ENCODE assay signal across 16 mouse cellular contexts in genomic region chr1:91858101-91858790, GRCm38 (mm10). TPM values are rescaled to one million over a fixed set of nuclear protein-coding genes. Genes with fewer than 3 reads are reported as not detected.
A peak's percentile ranks its signal among the peaks of the same experiment; 100 is the strongest.
DNase-seq lines count a peak whose midpoint lies in the region; ATAC-seq and TF ChIP-seq lines count a peak whose summit lies in the region.
"Had no signal": no experiment of that assay in that cellular context is flagged by ENCODE, and none has a peak within 500 bp of the region (broad histone marks: within the 10 kb centered on the region; RNA-seq: fewer than 3 reads in every experiment).

No protein-coding gene starts in this region.

- H3K9me3 ChIP-seq in lung, postnatal 0 days (ENCODE audit: low read length) = no peaks in the 10 kb centered on the region
- H3K9me3 ChIP-seq in stomach, postnatal 0 days (ENCODE audit: control insufficient read depth, low read length) = no peaks in the 10 kb centered on the region
- H3K9me3 ChIP-seq: G1E; liver, embryonic 12.5 days; midbrain, embryonic 10.5 days had no signal

- no peak for TF ChIP-seq POLR2A in lung, adult 2 months (IDR thresholded peaks at IDR 0.05; ENCODE audit: borderline replicate concordance, extremely low read depth, low read depth, low read length)
- no peak for TF ChIP-seq POLR2A in brain, embryonic 14.5 days (IDR thresholded peaks at IDR 0.05; ENCODE audit: borderline replicate concordance, extremely low read depth, insufficient read depth, insufficient read length, poor library complexity, severe bottlenecking)

- no peak overlapping the region for H3K9ac ChIP-seq in lung, postnatal 0 days (replicated peaks; ENCODE audit: low read depth)
- no peak overlapping the region for H3K9ac ChIP-seq in stomach, postnatal 0 days (ENCODE audit: low read length)
- H3K9ac ChIP-seq: liver, embryonic 12.5 days had no signal

- 0 out of 2 replicates have a peak, but pooled peaks have one; percentile 12 for ATAC-seq in lung, postnatal 0 days
- ATAC-seq in stomach, postnatal 0 days (ENCODE audit: low FRiP score, low TSS enrichment) = peak; percentile 28; the same call in 1 of the 2 replicates
- ATAC-seq: forebrain, embryonic 16.5 days; liver, embryonic 12.5 days had no signal

- no peak for TF ChIP-seq EP300 in lung, postnatal 0 days (IDR thresholded peaks at IDR 0.05)
- no peak for TF ChIP-seq EP300 in stomach, postnatal 0 days (optimal IDR thresholded peaks at IDR 0.05)

- TF ChIP-seq CTCF in lung, postnatal 0 days (IDR thresholded peaks at IDR 0.05) = no peak
- TF ChIP-seq CTCF in lung, adult 2 months (IDR thresholded peaks at IDR 0.05; ENCODE audit: insufficient read depth, low read length) = no peak
- no peak for TF ChIP-seq CTCF in brain, embryonic 14.5 days (IDR thresholded peaks at IDR 0.05; ENCODE audit: borderline replicate concordance, extremely low read depth, insufficient read depth, insufficient read length)
- TF ChIP-seq CTCF in stomach, postnatal 0 days (IDR thresholded peaks at IDR 0.05; ENCODE audit: low read depth) = no peak

- 67% methylated on average over 11 of the region's 11 CpGs for WGBS in lung, postnatal 0 days
- 60% methylated on average over 11 of the region's 11 CpGs for whole genome bisulfite sequencing in lung, adult 2 months
- 65% methylated on average over 11 of the region's 11 CpGs for WGBS in stomach, postnatal 0 days

- H3K4me1 ChIP-seq in lung, postnatal 0 days (ENCODE audit: insufficient read depth, low read depth, low read length) = no peaks in the 10 kb centered on the region
- H3K4me1 ChIP-seq in lung, adult 2 months (ENCODE audit: control insufficient read depth, insufficient read depth, low read length) = no peaks in the 10 kb centered on the region
- H3K4me1 ChIP-seq in stomach, postnatal 0 days (replicated peaks; ENCODE audit: control insufficient read depth, insufficient read depth) = no peaks in the 10 kb centered on the region
- H3K4me1 ChIP-seq: midbrain, embryonic 10.5 days had no signal

- no peaks in the 10 kb centered on the region for H3K36me3 ChIP-seq in lung, postnatal 0 days (ENCODE audit: insufficient read depth, low read length)
- H3K36me3 ChIP-seq in stomach, postnatal 0 days (ENCODE audit: control insufficient read depth, insufficient read depth, low read length) = no peaks in the 10 kb centered on the region
- H3K36me3 ChIP-seq: G1E; liver, embryonic 12.5 days; midbrain, embryonic 10.5 days had no signal

- H3K4me2 ChIP-seq in lung, postnatal 0 days (replicated peaks; ENCODE audit: low read depth, low read length) = no peak overlapping the region
- no peak overlapping the region for H3K4me2 ChIP-seq in stomach, postnatal 0 days (replicated peaks; ENCODE audit: low read depth)
- H3K4me2 ChIP-seq: liver, embryonic 12.5 days had no signal

- DNase-seq in gastrocnemius, postnatal 25 days = peak; percentile 48
- no peak for DNase-seq in gastrocnemius, postnatal 10 days
- no peak for DNase-seq in lung, postnatal 0 days (ENCODE audit: low spot score)
- no peak for DNase-seq in lung, adult 2 months
- DNase-seq in brain, embryonic 14.5 days (ENCODE audit: low read depth) = peak; percentile 19
- DNase-seq in stomach, postnatal 0 days (ENCODE audit: low spot score) = no peak
- no peak for DNase-seq in right cerebral cortex, adult 18-20 months
- DNase-seq: cerebellum, adult 2 months; embryo, embryonic 11 days; kidney, adult 8-10 months; left cerebral cortex, postnatal 4 days; right cerebral cortex, postnatal 14 days had no signal

- no peaks in the 10 kb centered on the region for H3K27me3 ChIP-seq in lung, postnatal 0 days (replicated peaks; ENCODE audit: insufficient read depth, low read length)
- no peaks in the 10 kb centered on the region for H3K27me3 ChIP-seq in stomach, postnatal 0 days (ENCODE audit: control insufficient read depth, insufficient read depth, low read length)
- H3K27me3 ChIP-seq: liver, embryonic 12.5 days had no signal

- no peak overlapping the region for H3K4me3 ChIP-seq in lung, postnatal 0 days (ENCODE audit: low read depth, low read length)
- no peak overlapping the region for H3K4me3 ChIP-seq in lung, adult 2 months (replicated peaks; ENCODE audit: extremely low read depth, low read depth, low read length)
- H3K4me3 ChIP-seq in stomach, postnatal 0 days (ENCODE audit: low read depth, low read length) = no peak overlapping the region
- H3K4me3 ChIP-seq: liver, embryonic 12.5 days; midbrain, embryonic 10.5 days had no signal

- no peak overlapping the region for H3K27ac ChIP-seq in lung, postnatal 0 days (ENCODE audit: low read length)
- no peak overlapping the region for H3K27ac ChIP-seq in stomach, postnatal 0 days (replicated peaks)
- H3K27ac ChIP-seq: liver, embryonic 12.5 days; midbrain, embryonic 10.5 days had no signal

RNA-seq across cellular contexts. Expression of gene Twist2, which starts 57.0 kb away (rescaled TPM):
- 1 to 10 TPM; 1.5 to 1.9 TPM for total RNA-seq in gastrocnemius, postnatal 25 days (2021)
- total RNA-seq in gastrocnemius, postnatal 10 days (2021) = 1 to 10 TPM; 3.0 to 4.0 TPM
- polyA plus RNA-seq in lung, postnatal 0 days (2015; fragmentation: Nextera tagmentation; extraction: Ambion mirVana) = 3.6 and 4.1 TPM in 2 replicates
- 11.6 and 12.9 TPM in 2 replicates for polyA plus RNA-seq in lung, adult 2 months (2012; rRNA removed)
- polyA plus RNA-seq in brain, embryonic 14.5 days (2012; rRNA removed) = 22.3 and 23.5 TPM in 2 replicates
- polyA plus RNA-seq in stomach, postnatal 0 days (2015; fragmentation: Nextera tagmentation; extraction: Ambion mirVana) = 3.7 and 4.2 TPM in 2 replicates
- polyA plus RNA-seq: G1E had no signal

Comparison
In these comparisons a context has a peak if more than half of its experiments do, and no peak if none do; other contexts are left out.
1. DNase-seq: peak in gastrocnemius, postnatal 25 days (single experiment) and brain, embryonic 14.5 days (single experiment); none in gastrocnemius, postnatal 10 days (single experiment), lung, postnatal 0 days (single experiment), lung, adult 2 months (single experiment), stomach, postnatal 0 days (single experiment) and right cerebral cortex, adult 18-20 months (single experiment).